Mouse (Mus musculus): Measurements from ENCODE around the gene Bglap2. TPM values are rescaled to one million over a fixed set of nuclear protein-coding genes. Genes with fewer than 3 reads are reported as not detected.
"Not testable (repeated sequence)": the region's sequence is repeated elsewhere in the genome, so short reads cannot be mapped to it uniquely, and the experiment has no call there.

Gene Bglap2
- total RNA-seq (2021): not detected
- long read RNA-seq, experiment 1: 0 reads
- long read RNA-seq, experiment 2: 0 reads

DNA sequence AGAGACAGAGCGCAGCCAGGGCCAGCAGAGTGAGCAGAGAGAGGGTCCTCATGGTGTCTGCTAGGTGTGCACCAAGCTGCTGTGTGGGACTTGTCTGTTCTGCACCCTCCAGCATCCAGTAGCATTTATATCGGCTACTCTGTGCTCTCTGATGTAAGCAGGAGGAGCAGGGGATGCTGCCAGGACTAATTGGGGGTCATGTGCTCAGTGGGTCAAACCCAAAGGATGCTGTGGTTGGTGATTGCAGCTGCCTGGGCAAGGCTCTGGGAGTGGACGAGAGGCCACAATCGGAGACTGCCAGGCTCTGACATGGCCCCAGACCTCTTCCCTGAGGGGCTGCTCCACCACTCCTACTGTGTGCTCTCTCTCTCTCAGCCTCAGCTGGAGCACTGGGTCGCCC lies at the start of gene Bglap2:
Bglap2 (minus strand) TSS at position 101 of the 400 bp plus-strand sequence.
- DNase-seq: not testable (repeated sequence)

GRCm38 (mm10) chr3:88427342-88427905 lies 48.9 kb upstream of the Bglap2 start:
- no peak for DNase-seq

DNA sequence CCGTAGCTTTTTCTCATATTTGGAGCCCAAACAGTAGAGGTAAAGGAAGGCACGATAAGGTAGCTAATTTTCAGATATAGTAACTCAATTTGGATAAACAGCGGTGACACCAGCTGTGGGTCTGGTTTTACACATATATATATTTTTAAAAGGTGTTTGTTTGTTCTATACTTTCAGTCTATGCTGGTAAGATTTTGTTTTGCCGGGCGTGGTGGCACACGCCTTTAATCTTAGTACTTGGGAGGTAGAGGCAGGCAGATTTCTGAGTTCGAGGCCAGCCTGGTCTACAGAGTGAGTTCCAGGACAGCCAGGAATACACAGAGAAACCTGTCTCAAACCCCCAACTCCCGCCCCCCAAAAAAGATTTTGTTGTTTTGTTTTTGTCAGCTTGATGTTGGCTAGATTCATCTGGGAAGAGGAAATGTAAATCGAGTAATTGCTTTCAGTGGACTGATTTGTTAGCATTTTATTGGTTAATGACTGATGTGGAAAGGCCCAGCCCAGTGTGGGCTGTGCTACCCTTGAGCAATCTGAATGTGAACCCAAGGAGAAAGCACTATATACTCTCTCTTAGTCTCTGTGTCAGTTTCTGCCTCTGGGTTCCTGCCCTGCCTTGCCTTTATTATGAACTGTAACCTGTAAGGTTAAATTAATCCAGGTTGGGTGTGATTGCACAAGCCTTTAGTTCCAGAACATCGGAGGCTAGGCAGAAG lies 47.4 kb upstream of the Bglap2 start:
- DNase-seq: no peak

DNA sequence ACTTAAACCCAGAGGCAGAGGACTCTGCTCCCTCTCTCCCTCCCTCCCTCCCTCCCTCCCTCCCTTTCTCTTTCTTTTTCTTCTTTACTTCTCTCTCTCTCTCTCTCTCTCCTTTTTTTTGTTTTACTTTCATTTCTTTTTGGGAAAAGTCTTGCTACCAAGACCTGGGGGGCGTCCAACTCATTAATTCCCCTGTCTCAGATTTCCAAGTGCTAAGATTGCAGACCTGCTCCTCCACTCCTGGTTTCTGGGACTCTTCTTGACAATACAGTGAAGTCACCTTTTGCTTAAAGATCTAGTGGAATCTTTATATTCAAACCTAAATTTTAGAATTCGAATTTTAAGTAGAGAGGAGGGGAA lies 46.8 kb upstream of the Bglap2 start:
- no peak for DNase-seq

DNA sequence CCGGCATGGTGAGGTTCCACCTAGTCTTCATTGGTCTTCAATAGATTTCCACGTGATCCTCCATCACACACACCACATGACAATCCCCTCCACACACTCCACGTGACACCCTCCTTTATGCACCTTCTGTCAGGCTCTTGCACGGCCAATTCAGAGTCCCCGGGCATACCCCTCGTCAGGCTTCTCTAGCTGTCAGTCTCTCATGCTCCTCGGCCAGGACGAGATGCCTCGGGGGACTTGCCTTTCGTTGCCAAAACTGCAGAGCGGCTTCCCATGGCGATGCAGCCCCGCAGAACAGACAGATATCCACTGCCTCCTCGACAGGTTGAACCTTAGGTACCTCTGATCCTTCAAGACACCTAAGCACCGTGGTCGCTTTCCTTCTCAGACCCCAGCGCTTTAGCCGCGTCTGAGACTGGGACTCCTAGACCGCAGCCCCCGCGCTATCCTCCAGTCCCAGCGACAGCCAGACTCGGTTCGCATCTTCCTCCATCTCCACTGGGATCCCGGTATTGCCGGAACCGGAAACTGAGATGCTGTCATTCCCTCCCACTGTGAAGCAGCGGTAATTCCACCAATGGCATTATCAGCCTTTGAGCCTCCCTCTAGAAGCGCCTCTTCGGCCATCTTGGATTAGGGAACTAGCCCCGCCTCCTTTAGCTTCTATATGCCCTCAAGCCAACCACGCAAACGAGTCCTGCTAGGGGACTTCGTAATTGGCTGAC lies 46.3 kb upstream of the Bglap2 start, which contains the start of gene Slc25a44:
Slc25a44 (minus strand) TSS at position 535 of the 725 bp plus-strand sequence.
- peak; percentile 96 for DNase-seq

GRCm38 (mm10) chr3:88422020-88422720 lies 43.7 kb upstream of the Bglap2 start:
- no peak for DNase-seq

DNA sequence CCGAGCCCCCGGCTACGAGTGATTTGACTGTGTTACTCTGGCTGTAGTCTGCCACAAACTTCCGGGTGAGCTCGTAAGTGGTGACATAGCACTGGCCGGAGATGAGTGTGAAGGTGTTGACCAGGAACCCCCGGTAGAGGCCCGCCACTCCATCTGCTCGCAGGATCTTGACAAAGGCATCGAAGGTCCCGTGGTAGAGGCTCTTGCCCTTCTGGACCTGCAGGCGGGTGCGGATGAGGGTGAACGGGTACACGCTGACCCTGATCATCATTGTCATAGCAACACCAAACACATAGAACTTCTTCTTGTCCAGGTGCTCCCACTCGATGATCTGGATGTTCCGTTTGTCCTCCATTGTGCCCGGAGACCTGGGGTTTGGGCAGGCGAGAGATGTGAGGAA lies 42.3 kb upstream of the Bglap2 start:
- DNase-seq: no peak

- DNase-seq: no peak
These were observed 39.5 kb upstream of the Bglap2 start for GRCm38 (mm10) chr3:88418016-88418415.

DNA sequence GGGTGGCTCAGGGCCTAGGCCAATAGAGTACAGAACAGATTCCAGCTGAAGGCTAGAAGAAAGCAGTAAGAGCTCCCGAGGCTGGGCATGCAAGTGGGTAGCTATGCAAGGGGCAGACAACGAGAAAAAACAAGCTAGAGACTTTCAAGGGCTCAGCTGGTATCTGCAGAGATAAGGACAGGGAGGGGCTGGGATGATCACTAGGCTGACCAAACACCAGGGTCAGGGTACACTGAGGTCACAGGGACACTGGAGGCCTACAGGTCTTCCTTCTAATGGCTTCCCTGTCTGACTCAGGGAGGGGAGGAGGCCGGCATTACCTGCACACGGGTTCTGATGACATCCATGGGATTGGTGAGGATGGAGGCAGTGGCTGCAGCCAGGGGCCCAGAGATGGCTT lies 37.2 kb upstream of the Bglap2 start:
- no peak for DNase-seq

DNA sequence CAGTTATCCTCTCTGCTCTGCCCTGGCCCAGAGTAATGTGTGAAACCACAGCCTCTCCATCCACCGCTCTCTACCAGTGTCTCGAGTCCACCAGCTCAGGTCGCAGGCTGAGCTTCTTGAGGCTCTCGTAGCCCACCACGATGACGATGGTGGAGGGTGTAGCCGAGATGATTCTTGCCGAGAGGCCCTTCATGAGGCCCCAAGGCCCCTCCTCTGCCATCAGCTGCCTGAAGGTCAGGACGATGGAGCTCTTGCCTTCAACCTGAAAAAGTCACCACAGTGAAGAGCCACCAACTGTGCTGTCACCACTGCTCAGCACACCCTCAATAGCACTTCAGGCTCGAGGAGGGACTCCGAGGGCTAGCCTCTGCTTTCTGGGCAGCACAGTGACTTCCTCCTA lies 34.1 kb upstream of the Bglap2 start:
- no peak for DNase-seq

- no peak for DNase-seq
These were observed 33.2 kb upstream of the Bglap2 start for GRCm38 (mm10) chr3:88411681-88412080.

DNA sequence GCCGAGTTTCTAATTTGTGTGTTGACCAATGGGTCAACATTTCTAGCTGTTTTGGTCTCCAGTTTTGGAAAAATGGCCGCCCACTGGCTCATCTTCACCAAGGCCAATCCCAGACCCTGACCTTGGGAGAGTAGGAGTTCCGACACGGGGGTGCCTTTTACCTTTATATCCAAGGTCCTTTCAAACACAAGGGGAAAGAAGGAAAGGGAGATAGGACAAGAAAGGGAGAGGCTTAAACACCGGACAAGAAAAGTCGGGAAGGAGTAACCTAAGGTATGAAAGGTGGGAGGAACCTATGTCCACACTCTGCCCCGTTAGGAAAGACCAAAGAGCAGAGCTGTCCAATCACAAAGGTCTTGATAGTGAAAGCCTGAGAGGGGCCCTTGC lies 32.1 kb upstream of the Bglap2 start:
- DNase-seq: no peak

GRCm38 (mm10) chr3:88409741-88410644 lies 31.5 kb upstream of the Bglap2 start, which contains the start of gene Pmf1:
Pmf1 (minus strand) TSS chr3:88410331.
- DNase-seq: peak; percentile 93

- no peak for DNase-seq
These were observed 30.5 kb upstream of the Bglap2 start for GRCm38 (mm10) chr3:88408953-88409352.

DNA sequence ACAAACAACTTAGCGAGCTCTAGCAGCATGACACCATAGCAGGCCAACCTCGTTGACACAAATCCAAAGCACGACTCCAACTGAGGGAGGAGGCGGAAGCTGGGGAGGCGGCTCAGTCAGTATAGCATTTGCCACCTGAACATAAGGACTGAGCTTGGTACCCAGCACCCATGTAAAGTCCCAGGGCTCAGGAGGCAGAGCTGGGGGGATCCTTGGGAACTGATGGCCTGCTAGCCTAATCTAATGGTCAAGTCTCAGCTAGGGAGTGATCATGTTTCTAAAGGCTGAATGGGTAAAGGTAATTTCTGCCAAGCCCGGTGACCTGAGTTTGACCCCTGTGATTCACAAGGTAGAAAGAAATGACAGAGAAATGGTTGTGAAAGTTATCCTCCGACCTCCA lies 29.0 kb upstream of the Bglap2 start:
- DNase-seq: no peak

DNA sequence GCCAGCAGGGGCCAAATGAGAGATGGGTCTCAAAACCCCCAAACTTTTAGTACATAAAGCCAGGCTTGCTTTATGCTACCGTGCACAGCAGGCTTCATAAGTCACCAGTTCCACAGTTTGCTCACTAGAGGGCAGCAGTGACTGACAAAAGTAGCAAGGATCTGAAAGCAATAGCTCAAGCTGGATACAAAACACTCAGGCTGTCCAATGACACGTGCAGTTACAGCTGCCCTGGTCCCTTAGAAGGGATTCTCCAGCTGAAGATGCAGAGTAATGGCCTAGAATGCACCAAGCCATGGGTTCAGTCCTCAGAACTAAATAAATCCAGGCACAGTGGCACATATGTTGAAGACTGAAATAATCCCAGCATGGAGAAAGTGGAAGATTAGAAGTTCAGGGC lies 28.6 kb upstream of the Bglap2 start:
- DNase-seq: peak; percentile 39

DNA sequence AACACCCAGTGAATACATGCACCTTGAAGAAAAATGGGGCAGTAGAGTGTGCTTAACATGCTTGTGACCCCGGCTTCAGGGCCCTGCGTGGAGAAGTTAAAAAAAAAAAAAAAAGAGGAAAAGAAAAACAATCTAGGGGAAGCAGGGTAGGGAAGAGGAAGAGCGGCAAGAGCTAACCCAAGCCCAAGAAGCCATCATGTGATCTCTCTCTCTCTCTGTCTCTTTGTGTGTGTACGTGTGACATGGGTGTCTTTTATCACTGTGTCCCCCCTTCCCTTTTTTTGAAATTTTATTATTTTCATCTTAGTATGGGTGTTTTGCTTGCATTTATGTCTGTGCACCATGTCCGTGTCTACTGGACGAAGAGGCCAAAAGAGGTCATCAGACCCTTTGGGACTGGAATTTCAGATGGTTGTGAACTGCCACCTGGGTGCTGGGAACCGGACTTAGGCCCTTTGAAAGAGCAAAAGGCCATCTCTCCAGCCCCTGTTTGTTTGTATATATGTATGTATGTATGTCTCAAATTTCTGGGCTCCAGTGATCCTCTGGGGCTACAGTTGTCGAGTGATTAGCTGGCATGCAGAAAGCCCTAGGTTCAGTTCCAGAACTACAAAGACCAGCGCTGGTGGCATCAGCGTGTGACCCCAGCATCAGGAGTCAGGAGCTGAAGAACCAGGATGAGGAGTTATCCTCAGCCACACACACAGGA lies 25.2 kb upstream of the Bglap2 start:
- no peak for DNase-seq

DNA sequence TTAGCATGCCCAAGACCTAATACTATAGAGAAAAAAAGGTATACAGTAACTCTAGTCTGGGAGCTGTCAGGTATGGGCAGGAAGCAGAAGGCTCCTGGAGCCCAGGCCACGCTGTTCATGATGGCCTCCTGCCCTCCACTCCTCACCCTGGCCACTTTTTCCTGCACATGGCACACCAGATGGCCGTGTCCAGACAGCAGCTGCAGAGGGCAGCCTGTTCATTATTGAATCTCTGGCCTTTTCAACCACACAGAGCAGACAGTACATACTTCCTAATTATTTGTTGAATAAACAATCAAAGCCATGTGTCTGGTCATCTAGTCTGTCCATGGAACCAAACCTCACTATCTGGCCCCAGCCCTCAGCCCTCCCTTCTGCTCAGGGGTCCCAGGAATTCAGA lies 20.2 kb upstream of the Bglap2 start:
- no peak for DNase-seq

GRCm38 (mm10) chr3:88395742-88396141 lies 17.2 kb upstream of the Bglap2 start:
- no peak for DNase-seq

GRCm38 (mm10) chr3:88395288-88395687 lies 16.8 kb upstream of the Bglap2 start:
- no peak for DNase-seq
